Mouse (Mus musculus): Measurements from ENCODE around the gene Cnnm3.
A peak's percentile ranks its signal among the peaks of the same experiment; 100 is the strongest.

DNA sequence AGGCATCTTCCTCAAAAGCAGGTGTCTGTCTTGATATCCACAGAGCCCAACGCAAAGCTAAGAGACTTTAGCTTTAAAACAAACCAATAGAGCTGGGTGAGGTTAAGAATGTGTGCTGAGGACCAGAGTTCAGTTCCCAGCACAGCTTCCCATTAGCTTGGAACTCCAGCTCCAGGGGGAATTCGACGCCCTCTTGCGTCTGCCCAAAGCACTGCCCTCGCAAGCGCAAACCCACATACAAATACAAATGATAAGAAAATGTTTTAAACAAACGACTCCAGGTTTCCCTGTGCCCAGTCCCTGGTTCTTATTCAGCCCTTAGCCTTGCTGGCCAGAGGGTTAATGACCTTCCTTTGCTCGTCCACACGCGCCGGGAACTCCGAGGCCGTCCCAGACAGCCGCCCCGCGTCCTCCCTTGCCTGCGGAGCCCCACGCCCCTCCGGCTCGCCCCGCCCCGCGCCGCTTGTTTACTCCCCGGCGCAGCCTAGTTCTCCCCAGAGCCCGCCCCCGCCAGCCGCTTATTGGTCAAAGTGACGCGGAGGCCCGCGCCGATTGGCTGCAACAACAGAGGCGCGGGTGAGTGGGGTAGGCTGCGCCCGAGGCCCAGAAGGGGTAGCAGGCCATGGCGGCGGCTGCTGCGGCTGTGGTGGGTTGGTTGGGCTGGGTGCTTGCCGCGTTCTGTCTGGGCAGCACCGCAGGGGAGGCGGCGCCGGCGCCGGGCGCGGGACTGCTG, at the start of gene Cnnm3:
- TF ChIP-seq POLR2A (IDR thresholded peaks at IDR 0.05; ENCODE audit: low read depth, low read length) = peak; percentile 82
- peak; percentile 22; the same call in 1 of the 2 replicates for TF ChIP-seq CTCF (IDR thresholded peaks at IDR 0.05; ENCODE audit: borderline replicate concordance, insufficient read depth, low read length)
